Mouse (Mus musculus) heart, embryonic 12.5 days (tissue): ENCODE measurements around the gene Rtn4. TPM values are rescaled to one million over a fixed set of nuclear protein-coding genes. Genes with fewer than 3 reads are reported as not detected.
A peak's percentile ranks its signal among the peaks of the same experiment; 100 is the strongest.

Source experiments
- ATAC-seq: fragments of 200-750 bp; cut with Nextera tagmentation; 2 replicates; pipeline ENCODE4 v1.8.0; 2017; ENCODE audit warnings: moderate TSS enrichment, moderate library complexity; ENCODE audit not compliant: insufficient number of reproducible peaks, low FRiP score
- H3K27ac ChIP-seq: fragments of 300-500 bp; sonication (generic); 2 replicates; pipeline ENCODE4 v1.5.1; 2016; ENCODE audit warnings: mild to moderate bottlenecking, moderate library complexity; ENCODE audit not compliant: poor library complexity, severe bottlenecking
- H3K27me3 ChIP-seq: fragments of 300-500 bp; sonication (generic); replicated peaks from 2 replicates; pipeline ENCODE4 v1.6.1; 2016; ENCODE audit warnings: mild to moderate bottlenecking, moderate library complexity
- H3K36me3 ChIP-seq: fragments of 300-500 bp; sonication (generic); 2 replicates; pipeline ENCODE4 v1.6.1; 2016; ENCODE audit warnings: mild to moderate bottlenecking, moderate library complexity
- H3K4me1 ChIP-seq: fragments of 300-500 bp; sonication (generic); replicated peaks from 2 replicates; pipeline ENCODE4 v1.6.1; 2016; ENCODE audit warnings: mild to moderate bottlenecking
- H3K4me2 ChIP-seq: fragments of 300-500 bp; sonication (generic); 2 replicates; pipeline ENCODE4 v1.6.1; 2016; ENCODE audit warnings: mild to moderate bottlenecking, moderate library complexity
- H3K4me3 ChIP-seq: fragments of 300-500 bp; sonication (generic); 2 replicates; pipeline ENCODE4 v1.5.1; 2016; ENCODE audit warnings: mild to moderate bottlenecking
- H3K9ac ChIP-seq: fragments of 300-500 bp; sonication (generic); 2 replicates; pipeline ENCODE4 v1.6.1; 2016; ENCODE audit warnings: mild to moderate bottlenecking, moderate library complexity
- H3K9me3 ChIP-seq: fragments of 300-500 bp; sonication (generic); replicated peaks from 2 replicates; pipeline ENCODE4 v1.6.1; 2016; ENCODE audit warnings: mild to moderate bottlenecking, moderate library complexity
- WGBS: fragments of 180-500 bp; shearing (Covaris S2); methylation state at CpG from one replicate; pipeline ENCODE4 v1.1.7; 2016; 5-methylcytosine and 5-hydroxymethylcytosine counted together
- polyA plus RNA-seq: library from polyadenylated mRNA; unstranded; fragments of >200 nt; fragmentation: Nextera tagmentation; extraction: Ambion mirVana; gene quantifications from 2 replicates; pipeline ENCODE4 v1.2.1, GENCODE M21; 2016

The Rtn4 gene
- polyA plus RNA-seq, 1 experiment from 2014 or later = 77.8 TPM

DNA sequence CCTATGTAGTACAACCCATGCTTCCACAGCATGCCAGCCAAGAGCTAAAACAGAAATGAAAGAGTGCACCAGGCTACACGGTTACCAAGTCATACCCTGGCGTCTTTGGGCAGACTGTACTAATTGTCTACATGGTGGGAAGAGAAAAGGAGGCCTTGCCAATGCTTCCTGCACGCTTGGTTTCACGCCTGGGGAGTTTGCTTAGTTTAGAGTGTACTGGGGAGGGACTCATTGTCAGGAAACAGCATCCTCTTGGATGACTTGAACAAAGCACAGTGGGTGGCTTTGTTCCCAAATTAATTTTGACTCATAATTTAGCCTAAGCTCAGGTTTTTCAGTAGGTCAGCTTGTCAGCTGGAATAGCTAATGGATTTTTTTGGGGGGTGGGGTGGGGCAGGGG, 72.3 kb downstream of the Rtn4 start:
- Histone ChIP-seq H3K27me3 (no peaks in the 10 kb centered on the region), H3K9ac (no peak overlapping the region), H3K36me3 (no peaks in the 10 kb centered on the region), H3K4me2 (no peak overlapping the region), H3K9me3 (no peaks in the 10 kb centered on the region), H3K27ac (no peak overlapping the region), H3K4me3 (no peak overlapping the region), H3K4me1 (no peaks in the 10 kb centered on the region)
- ATAC-seq = no peak
- 71% methylated on average over 4 of the region's 4 CpGs for WGBS

DNA sequence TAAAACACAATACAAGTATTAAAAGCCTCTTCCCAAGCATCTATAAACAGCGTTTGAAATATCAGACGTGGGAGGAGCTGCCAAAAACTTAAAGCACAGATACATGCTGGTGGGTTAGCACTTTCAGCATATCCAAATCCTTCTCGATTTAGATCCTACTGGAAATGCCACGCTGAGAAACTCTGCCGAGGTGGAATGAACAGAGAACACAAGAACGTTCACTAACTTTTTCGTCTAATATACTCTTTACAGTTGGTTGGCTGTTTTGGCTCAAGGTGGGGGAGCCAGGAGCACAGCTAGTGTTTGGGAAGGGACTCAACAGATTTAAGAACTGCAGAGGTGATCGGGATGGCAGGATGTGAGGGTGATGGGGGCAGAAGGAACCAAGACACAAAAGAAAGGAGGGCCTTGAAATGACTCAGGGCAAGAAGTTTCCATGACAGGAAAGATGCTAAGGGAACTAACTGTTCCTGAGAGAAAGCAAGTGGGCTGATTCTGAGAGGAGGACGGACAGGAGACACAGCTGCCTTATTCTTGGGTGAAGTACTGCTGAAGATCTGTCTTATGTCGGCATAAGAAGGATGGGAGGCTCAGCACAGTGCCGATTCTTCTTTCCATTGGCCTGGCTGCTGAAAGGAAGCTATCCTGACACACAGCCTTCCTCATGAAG, 73.7 kb downstream of the Rtn4 start:
- Histone ChIP-seq H3K27ac (no peak overlapping the region), H3K4me3 (no peak overlapping the region), H3K9me3 (no peaks in the 10 kb centered on the region), H3K27me3 (no peaks in the 10 kb centered on the region), H3K4me2 (no peak overlapping the region), H3K9ac (no peak overlapping the region), H3K36me3 (no peaks in the 10 kb centered on the region), H3K4me1 (peaks cover 12% of the 10 kb centered on the region)
- no peak for ATAC-seq
- 76% methylated on average over 11 of the region's 11 CpGs for WGBS

DNA sequence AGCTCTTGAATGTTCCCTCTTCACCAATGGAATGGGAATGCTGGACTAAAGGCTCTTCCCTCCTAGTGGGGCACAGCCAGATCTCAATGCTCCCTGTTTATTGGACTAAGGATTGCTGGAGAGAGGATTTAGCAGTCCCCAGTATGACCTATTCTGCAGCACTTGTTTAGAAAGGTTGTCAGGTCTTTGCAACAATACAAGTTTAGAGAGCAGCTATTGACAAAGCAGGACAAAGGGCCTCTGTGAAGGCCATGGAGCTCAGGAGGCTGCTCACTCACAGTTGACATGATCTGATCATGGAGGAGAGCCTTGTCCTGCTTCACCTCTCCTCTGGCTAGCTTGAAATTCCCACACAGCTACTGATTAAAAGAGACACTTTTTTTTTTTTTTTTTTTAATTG, 75.8 kb downstream of the Rtn4 start:
- Histone ChIP-seq H3K36me3 (no peaks in the 10 kb centered on the region), H3K4me1 (peaks cover 21% of the 10 kb centered on the region), H3K27ac (no peak overlapping the region), H3K4me2 (no peak overlapping the region), H3K27me3 (no peaks in the 10 kb centered on the region), H3K9me3 (no peaks in the 10 kb centered on the region), H3K9ac (no peak overlapping the region), H3K4me3 (no peak overlapping the region)
- no peak for ATAC-seq

DNA sequence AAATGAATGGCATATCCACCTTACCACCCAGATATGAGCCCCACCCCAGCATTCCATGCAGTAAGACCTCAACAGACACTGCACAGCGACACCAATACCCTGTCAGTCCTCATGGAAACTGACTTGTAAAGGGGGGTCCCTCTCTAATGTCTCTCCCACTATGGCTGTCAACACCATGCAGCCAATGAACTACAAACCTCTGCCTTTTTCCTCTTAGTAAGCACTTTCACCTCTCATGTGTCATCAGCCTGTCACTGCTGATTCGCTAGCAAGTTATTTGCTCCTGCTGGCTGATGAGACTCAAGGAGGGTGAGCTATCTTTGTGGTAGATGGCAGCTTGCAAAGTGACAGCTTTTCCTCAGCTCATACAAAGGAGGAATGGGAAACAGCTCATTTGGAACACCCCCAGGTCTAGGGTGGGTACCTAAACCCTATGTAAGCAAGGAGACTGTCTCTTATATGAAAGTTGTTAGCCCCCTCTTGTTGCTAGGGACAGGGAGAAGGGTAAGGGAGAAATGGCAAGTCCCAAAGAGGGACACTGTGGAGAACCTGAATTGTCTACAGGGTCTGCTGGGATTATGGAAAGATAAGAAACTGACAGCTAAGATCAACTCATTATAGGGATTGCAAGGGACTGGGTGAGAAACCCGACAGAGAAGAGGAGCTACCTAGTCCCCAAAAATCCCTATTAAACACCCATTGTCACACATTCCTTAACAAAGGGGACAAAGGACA, 78.1 kb downstream of the Rtn4 start:
- WGBS = 32% methylated on average over 3 of the region's 3 CpGs
- H3K9me3 ChIP-seq = no peaks in the 10 kb centered on the region

DNA sequence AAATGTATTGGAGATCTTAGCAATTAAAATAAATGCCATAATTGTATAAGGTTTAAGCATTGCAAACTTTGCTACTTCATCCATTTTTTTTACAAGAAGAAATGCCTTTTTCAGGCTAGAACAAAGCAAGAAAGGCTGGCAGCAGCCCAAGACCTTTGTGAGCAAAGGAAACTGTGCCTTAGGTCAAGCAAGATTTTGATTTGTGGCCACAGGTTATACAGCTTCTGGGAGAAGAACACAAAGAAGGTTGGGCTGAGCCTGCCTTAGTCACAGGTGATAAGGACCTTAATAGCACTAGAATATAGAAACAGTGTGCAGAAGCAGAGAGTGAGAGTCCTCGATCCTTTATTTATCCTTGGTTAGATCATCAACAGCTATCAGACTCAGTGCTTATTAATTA, 79.5 kb downstream of the Rtn4 start:
- no peak overlapping the region for H3K27ac ChIP-seq
- H3K4me1 ChIP-seq = peaks cover 34% of the 10 kb centered on the region
- no peak overlapping the region for H3K4me3 ChIP-seq
- no peak for ATAC-seq
- WGBS = 34% methylated on average over 1 of the region's 1 CpGs
- no peaks in the 10 kb centered on the region for H3K9me3 ChIP-seq
- H3K4me2 ChIP-seq = no peak overlapping the region
- H3K9ac ChIP-seq = no peak overlapping the region
- H3K36me3 ChIP-seq = no peaks in the 10 kb centered on the region
- no peaks in the 10 kb centered on the region for H3K27me3 ChIP-seq

More for the DNA sequence above, 78.1 kb downstream of the Rtn4 start:
- peak overlapping the region; percentile 31; the same call in 1 of the 2 replicates for H3K27ac ChIP-seq
- no peaks in the 10 kb centered on the region for H3K27me3 ChIP-seq
- H3K4me3 ChIP-seq = no peak overlapping the region
- 0 out of 2 replicates have a peak, but pooled peaks have one; percentile 33 for ATAC-seq
- no peak overlapping the region for H3K4me2 ChIP-seq
- H3K9ac ChIP-seq = no peak overlapping the region
- no peaks in the 10 kb centered on the region for H3K36me3 ChIP-seq
- H3K4me1 ChIP-seq = peaks cover 31% of the 10 kb centered on the region

DNA sequence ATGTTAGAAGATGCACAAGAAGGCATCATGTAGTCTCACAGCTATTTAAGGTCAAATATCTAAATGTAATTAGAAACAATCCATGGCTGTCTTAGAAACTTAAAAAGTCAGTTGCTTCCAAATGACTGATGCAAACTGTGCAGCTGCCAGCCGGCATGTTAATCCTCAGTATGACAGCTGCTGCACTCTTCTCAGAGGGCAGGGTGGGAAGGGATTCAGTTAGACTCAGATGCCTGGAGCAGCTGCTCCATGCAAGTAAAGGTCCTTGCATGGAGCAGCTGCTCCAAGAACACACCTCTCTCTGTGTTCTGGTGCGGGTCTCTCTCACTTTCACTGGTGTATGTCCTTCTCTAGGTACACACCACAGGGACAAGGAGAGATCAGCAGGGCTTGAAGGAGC, 81.5 kb downstream of the Rtn4 start:
- H3K27me3 ChIP-seq = no peaks in the 10 kb centered on the region
- ATAC-seq = no peak
- H3K4me1 ChIP-seq = peaks cover 45% of the 10 kb centered on the region
- no peak overlapping the region for H3K27ac ChIP-seq
- H3K36me3 ChIP-seq = no peaks in the 10 kb centered on the region
- WGBS = 28% methylated on average over 2 of the region's 2 CpGs
- no peak overlapping the region for H3K4me2 ChIP-seq
- H3K4me3 ChIP-seq = no peak overlapping the region
- no peak overlapping the region; the same call in 1 of the 2 replicates for H3K9ac ChIP-seq
- H3K9me3 ChIP-seq = no peaks in the 10 kb centered on the region

DNA sequence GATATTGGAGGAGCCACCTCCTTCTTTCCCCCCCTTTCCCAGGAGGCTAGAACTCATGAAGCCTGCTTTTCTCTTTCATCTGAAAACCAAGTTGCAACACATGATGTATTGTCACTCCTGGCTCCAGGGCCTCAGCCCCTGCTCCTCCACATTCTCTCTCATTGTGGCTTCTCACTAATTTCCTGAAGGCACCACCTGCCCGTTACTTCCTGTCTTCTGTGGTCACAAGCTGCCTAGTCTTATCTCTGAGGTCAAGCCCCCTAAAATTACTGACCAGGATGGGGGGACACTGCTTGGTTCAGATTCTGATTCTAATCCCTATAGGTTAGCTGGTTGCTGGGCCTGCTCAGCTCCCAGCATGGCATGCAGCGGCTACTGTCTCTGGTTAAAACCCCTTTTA, 82.0 kb downstream of the Rtn4 start:
- Histone ChIP-seq H3K4me1 (peaks cover 45% of the 10 kb centered on the region), H3K4me2 (no peak overlapping the region), H3K9me3 (no peaks in the 10 kb centered on the region), H3K9ac (no peak overlapping the region; the same call in 1 of the 2 replicates), H3K27ac (no peak overlapping the region), H3K4me3 (no peak overlapping the region), H3K36me3 (no peaks in the 10 kb centered on the region), H3K27me3 (no peaks in the 10 kb centered on the region)
- WGBS = 53% methylated on average over 2 of the region's 2 CpGs
- no peak for ATAC-seq

DNA sequence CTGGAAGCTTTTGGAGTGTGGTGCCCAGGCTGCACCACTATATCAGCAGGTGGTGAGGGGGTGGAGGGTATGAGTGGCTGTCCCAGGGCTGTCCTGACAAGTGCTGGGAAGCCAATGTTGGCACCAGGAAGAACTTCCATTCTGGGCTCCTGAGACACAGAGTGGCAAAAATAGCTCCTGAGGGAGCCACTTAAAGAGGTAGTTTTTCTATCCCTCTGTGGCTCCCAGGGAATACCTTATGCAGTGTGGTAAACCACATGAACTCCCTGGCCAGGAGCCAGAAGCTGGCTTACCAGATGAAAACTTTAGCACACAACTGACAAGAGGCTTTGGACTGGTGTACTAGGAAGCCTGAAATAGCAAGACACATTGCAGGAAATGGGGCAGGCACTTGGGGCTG, 85.2 kb downstream of the Rtn4 start:
- H3K9me3 ChIP-seq = no peaks in the 10 kb centered on the region
- peak; percentile 82 for ATAC-seq
- H3K4me1 ChIP-seq = peaks cover 28% of the 10 kb centered on the region
- H3K36me3 ChIP-seq = no peaks in the 10 kb centered on the region
- peak overlapping the region; percentile 91 for H3K27ac ChIP-seq
- H3K9ac ChIP-seq = no peak overlapping the region
- H3K27me3 ChIP-seq = no peaks in the 10 kb centered on the region
- no peak overlapping the region for H3K4me2 ChIP-seq
- no peak overlapping the region for H3K4me3 ChIP-seq

DNA sequence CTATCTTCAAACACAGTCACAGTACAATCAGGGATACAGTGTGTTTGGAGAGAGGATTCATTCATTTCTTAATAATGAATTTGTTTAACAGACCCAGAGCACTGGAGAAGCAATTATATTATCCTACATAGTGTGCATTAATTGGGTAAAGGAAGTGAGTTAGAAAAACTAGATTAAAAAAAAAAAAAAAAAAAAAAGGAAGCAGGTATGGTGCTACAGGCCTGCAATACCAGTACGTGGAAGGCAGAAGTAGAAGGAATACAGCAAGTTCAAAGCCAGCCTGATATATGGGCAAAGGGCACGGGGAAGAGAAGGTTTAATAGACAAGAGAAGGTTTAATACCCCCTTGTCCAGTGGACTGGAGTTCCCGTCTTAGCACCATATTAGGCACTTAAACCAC, 86.2 kb downstream of the Rtn4 start:
- no peak overlapping the region for H3K4me3 ChIP-seq
- no peaks in the 10 kb centered on the region for H3K36me3 ChIP-seq
- peaks cover 25% of the 10 kb centered on the region for H3K4me1 ChIP-seq
- H3K9me3 ChIP-seq = no peaks in the 10 kb centered on the region
- peak overlapping the region; percentile 91 for H3K27ac ChIP-seq
- WGBS = 73% methylated on average over 3 of the region's 3 CpGs
- no peak overlapping the region for H3K4me2 ChIP-seq
- no peak for ATAC-seq
- H3K9ac ChIP-seq = no peak overlapping the region
- no peaks in the 10 kb centered on the region for H3K27me3 ChIP-seq

DNA sequence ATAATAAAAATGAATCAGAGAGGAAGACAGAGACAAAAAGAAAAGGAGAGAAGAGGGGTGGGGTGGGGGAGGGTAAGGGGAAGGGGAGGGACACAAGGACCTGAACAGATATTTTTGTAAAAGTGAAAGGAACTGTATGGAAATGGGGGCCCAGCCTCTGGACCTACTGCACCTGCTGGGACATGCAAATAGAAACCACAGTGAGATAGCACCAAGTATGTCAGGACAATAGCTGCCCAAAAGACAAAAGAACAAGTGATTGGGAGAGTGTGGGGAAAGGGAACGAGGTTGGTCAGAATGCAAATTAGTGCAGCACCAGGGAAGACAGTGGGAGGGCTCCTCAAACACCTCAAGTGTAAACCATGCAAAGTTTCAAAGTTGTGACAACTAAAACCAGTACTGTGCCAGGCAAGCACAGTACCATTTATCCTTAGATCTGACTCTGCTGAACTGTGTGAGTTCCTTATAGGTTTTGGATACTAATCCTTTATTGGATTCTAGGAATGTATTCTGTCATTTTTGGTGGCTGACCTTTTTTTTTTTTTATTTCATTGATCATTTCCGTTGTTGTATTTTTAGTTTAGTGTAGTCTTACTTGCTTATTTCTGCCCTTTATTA, 86.8 kb downstream of the Rtn4 start:
- ATAC-seq = no peak
- Histone ChIP-seq H3K9me3 (no peaks in the 10 kb centered on the region), H3K27me3 (no peaks in the 10 kb centered on the region)

DNA sequence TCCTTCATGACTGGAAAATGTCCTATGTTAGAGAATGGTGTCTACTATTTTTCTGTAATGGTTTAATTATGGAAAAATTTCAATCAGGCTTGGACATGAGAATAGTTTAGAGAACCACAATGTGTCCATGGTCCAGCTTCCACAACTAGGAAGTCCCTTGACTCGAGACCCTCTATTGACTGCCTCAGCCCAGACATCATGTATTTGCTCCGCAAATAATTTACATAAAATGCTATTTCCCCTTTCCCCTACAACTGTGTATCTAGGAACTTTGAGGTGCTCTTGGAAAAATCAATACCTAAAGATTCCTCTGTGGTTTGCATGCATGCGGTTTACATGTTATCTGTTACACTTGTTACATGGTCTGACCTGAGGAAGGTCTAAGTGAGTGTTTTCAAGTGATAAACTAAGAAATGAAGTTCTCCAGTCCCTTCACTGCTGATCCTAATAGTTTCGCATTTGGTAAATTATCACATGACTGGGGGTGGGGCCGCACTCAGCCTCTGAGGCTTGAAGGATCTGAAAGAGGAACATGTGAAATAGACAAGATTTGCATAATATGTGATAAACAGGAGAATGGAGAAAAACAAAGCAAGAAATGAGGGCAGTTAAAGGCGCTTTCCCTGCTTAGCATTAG, 94.0 kb downstream of the Rtn4 start:
- H3K9ac ChIP-seq = no peak overlapping the region
- H3K27ac ChIP-seq = no peak overlapping the region
- no peak for ATAC-seq
- H3K4me2 ChIP-seq = no peak overlapping the region
- no peaks in the 10 kb centered on the region for H3K9me3 ChIP-seq
- H3K27me3 ChIP-seq = no peaks in the 10 kb centered on the region
- no peaks in the 10 kb centered on the region for H3K36me3 ChIP-seq
- H3K4me3 ChIP-seq = no peak overlapping the region
- WGBS = 80% methylated on average over 6 of the region's 6 CpGs
- H3K4me1 ChIP-seq = 0 out of 2 replicates have a peak, but pooled peaks cover 8% of the 10 kb centered on the region

More for the DNA sequence above, 86.8 kb downstream of the Rtn4 start:
- Histone ChIP-seq H3K4me3 (no peak overlapping the region), H3K36me3 (no peaks in the 10 kb centered on the region), H3K4me1 (peaks cover 22% of the 10 kb centered on the region), H3K27ac (no peak overlapping the region), H3K4me2 (no peak overlapping the region), H3K9ac (no peak overlapping the region)
- WGBS = 59% methylated on average over 2 of the region's 2 CpGs
